Mouse (Mus musculus): Measurements from ENCODE around the gene Lrrc27. TPM values are rescaled to one million over a fixed set of nuclear protein-coding genes. Genes with fewer than 3 reads are reported as not detected.

The Lrrc27 gene
- total RNA-seq, 1 experiment from 2014 or later = not detected

GRCm38 (mm10) chr7:139265634-139266033 lies 52.8 kb downstream of the Lrrc27 start:
- no peak for ATAC-seq (replicated peaks; ENCODE audit: insufficient number of reproducible peaks, low FRiP score, low TSS enrichment, poor library complexity, severe bottlenecking)

DNA sequence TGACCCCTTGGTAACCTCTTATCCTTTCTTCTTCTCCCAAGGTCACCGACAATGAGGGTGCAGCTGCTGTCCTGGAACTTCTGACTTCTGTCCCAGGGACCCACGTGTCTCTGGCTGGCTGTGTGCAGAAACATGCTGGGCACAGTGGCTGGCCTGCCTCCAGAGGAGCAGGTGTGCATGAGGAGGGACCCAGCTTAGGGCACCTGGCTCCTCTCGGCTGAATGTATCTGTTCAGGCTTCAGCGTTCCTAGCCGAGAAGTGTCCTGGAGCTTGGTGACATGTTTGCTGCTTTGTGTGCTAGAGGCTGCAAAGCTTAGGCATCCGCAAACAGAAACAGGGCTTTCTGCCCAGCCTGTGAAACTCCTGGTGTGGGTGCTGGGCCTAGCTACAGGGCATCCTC lies 53.6 kb downstream of the Lrrc27 start:
- no peak for ATAC-seq (replicated peaks; ENCODE audit: insufficient number of reproducible peaks, low FRiP score, low TSS enrichment, poor library complexity, severe bottlenecking)

GRCm38 (mm10) chr7:139266886-139267870 lies 54.4 kb downstream of the Lrrc27 start:
- ATAC-seq (replicated peaks; ENCODE audit: insufficient number of reproducible peaks, low FRiP score, low TSS enrichment, poor library complexity, severe bottlenecking) = no peak

GRCm38 (mm10) chr7:139270738-139271137 lies 58.0 kb downstream of the Lrrc27 start:
- no peak for ATAC-seq (replicated peaks; ENCODE audit: insufficient number of reproducible peaks, low FRiP score, low TSS enrichment, poor library complexity, severe bottlenecking)

DNA sequence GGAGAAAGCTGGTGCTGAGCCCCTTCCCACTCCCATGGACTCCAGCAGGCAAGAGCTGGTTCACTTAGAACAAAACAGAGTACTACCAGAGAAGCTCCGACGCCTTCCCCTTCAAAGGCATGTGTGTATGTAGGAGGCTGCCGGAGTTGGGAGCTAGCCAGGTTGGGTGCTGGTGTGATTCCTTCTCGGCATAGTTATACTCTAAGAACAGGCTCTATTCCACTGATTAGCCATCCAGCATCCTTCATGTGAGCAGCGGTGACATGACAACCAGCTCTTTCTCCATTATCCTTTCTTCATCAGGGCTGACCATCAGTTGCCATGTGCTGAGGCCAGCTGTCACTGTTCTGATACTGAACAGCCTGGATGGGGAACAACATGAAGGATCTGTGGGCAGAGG lies 59.1 kb downstream of the Lrrc27 start:
- ATAC-seq (replicated peaks; ENCODE audit: insufficient number of reproducible peaks, low FRiP score, low TSS enrichment, poor library complexity, severe bottlenecking) = no peak

GRCm38 (mm10) chr7:139272639-139273396 lies 60.0 kb downstream of the Lrrc27 start:
- no peak for ATAC-seq (replicated peaks; ENCODE audit: insufficient number of reproducible peaks, low FRiP score, low TSS enrichment, poor library complexity, severe bottlenecking)

DNA sequence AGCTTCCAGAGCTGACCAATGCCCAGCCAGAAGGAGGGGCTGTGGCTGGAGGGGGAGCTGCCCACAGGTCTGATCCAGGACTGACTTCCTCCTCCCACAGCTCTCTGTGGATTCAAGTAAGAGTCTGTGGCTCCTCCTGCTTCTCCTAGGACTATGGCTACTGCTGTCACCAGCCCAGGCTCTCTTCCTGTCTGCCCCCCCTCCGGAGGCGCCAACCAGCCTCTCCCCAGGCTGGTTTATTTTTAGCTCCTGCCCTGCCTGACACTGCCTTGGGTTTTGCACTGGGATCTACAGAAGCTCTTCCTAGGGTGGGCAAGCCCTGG lies 60.6 kb downstream of the Lrrc27 start:
- ATAC-seq (replicated peaks; ENCODE audit: insufficient number of reproducible peaks, low FRiP score, low TSS enrichment, poor library complexity, severe bottlenecking) = no peak

DNA sequence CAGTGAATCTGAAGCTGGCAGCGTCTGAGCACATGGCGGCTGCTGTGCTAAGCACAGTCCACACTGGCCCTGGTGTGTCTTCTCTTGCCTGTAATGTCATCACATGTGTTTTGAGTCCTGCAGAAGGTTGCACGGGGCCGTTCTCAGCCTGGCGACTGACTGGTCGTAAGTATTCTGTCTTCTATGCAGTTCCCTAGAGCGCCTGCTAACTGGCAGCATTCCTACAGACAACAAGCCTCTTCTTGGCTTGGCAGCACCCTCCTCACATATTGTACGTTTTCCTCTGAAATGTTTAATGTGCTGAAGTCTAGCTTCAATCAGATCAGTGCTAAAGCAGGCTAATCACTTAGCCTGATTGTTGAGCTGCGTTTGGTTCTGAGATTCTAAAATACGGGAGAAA lies 62.8 kb downstream of the Lrrc27 start:
- no peak for ATAC-seq (replicated peaks; ENCODE audit: insufficient number of reproducible peaks, low FRiP score, low TSS enrichment, poor library complexity, severe bottlenecking)

DNA sequence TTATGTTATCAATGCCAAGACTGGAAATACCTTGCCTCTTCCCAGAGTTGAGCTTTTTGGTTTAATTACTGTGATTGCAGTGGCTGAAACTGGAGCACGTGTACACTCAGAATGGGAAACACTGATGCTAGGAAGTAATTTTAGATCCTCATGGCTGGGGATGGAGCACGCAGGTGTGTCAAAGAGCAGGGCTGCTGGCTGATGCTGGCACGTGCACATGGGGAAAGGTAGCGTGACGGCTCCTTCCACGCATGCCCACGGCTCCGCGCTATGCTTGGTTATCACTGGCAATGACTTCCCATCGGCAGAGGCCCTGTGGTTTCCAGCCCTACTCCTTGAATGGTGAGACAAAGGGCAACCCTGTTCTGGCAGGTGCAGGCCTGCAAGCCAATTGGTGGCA lies 63.4 kb downstream of the Lrrc27 start:
- ATAC-seq (replicated peaks; ENCODE audit: insufficient number of reproducible peaks, low FRiP score, low TSS enrichment, poor library complexity, severe bottlenecking) = no peak

GRCm38 (mm10) chr7:139277536-139277935 lies 64.7 kb downstream of the Lrrc27 start:
- no peak for ATAC-seq (replicated peaks; ENCODE audit: insufficient number of reproducible peaks, low FRiP score, low TSS enrichment, poor library complexity, severe bottlenecking)

- no peak for ATAC-seq (replicated peaks; ENCODE audit: insufficient number of reproducible peaks, low FRiP score, low TSS enrichment, poor library complexity, severe bottlenecking)
These were observed 66.8 kb downstream of the Lrrc27 start for GRCm38 (mm10) chr7:139279571-139279970.

- ATAC-seq (replicated peaks; ENCODE audit: insufficient number of reproducible peaks, low FRiP score, low TSS enrichment, poor library complexity, severe bottlenecking) = no peak
These were observed 67.3 kb downstream of the Lrrc27 start for GRCm38 (mm10) chr7:139280044-139280443.

GRCm38 (mm10) chr7:139281195-139281594 lies 68.4 kb downstream of the Lrrc27 start:
- ATAC-seq (replicated peaks; ENCODE audit: insufficient number of reproducible peaks, low FRiP score, low TSS enrichment, poor library complexity, severe bottlenecking) = no peak

DNA sequence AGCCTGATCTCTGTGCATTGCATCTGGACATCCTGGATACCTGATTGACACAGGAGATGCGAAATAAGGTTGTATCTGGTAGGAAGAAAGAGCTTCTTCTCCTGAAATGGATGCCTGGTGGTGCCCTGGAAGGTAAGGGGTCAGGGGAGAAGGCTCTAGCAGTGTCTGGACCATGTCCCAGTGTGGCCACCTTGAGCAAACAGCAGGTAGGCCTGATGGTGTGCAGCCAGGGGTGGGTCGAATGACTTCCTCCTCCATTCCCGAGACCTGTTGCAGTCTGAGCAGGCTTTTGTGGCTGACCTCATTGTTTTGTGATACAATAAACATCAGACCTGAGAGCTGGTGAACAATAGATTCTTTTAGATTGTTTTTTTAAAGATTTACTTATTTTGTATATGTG lies 69.2 kb downstream of the Lrrc27 start:
- no peak for ATAC-seq (replicated peaks; ENCODE audit: insufficient number of reproducible peaks, low FRiP score, low TSS enrichment, poor library complexity, severe bottlenecking)

GRCm38 (mm10) chr7:139285295-139285943 lies 72.6 kb downstream of the Lrrc27 start:
- ATAC-seq (replicated peaks; ENCODE audit: insufficient number of reproducible peaks, low FRiP score, low TSS enrichment, poor library complexity, severe bottlenecking) = no peak

DNA sequence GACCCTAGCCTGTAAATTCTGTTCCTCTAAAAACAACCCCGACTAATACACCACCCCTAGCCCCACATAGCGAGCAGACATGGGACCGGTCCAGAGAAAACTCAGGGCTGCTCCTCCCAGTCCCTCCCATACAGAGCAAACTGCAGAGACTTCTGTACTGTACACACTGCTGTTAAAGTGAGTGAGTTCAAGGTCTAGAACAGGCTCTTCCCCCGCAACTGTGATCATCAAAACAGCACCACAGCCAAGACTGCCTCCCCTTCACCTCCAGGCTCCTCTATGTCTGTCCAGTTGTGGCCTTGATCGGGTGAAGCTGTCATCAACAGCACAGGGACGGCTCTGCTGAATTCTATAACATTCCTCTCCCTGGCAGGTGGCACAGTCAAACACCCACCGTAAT lies 75.8 kb downstream of the Lrrc27 start:
- ATAC-seq (replicated peaks; ENCODE audit: insufficient number of reproducible peaks, low FRiP score, low TSS enrichment, poor library complexity, severe bottlenecking) = no peak

Data from monocyte, adult 5-6 weeks (primary cell).